Mouse (Mus musculus) kidney, postnatal 0 days (tissue): ENCODE data around the gene Dqx1. TPM values are rescaled to one million over a fixed set of nuclear protein-coding genes. Genes with fewer than 3 reads are reported as not detected.

Experiments used
- ATAC-seq: fragments of 200-750 bp; cut with Nextera tagmentation; replicated peaks from 2 replicates; pipeline ENCODE4 v1.8.0; 2017; ENCODE audit warnings: low read depth, moderate number of reproducible peaks, moderate TSS enrichment, moderate library complexity; ENCODE audit not compliant: low FRiP score
- DNase-seq: peaks from one replicate; pipeline ENCODE4 v3.0.0-alpha.2; 2016; ENCODE audit warnings: low spot score
- H3K27ac ChIP-seq: fragments of 300-500 bp; sonication (generic); 2 replicates; pipeline ENCODE4 v1.5.1; 2014; ENCODE audit warnings: mild to moderate bottlenecking
- H3K27me3 ChIP-seq: fragments of 300-500 bp; sonication (generic); 2 replicates; pipeline ENCODE4 v1.6.1; 2014; ENCODE audit warnings: low read length, mixed read lengths; ENCODE audit not compliant: insufficient read depth
- H3K36me3 ChIP-seq: fragments of 300-500 bp; sonication (generic); 2 replicates; pipeline ENCODE4 v1.6.1; 2014; ENCODE audit warnings: low read length, mixed read lengths; ENCODE audit not compliant: insufficient read depth
- H3K4me1 ChIP-seq: fragments of 300-500 bp; sonication (generic); replicated peaks from 2 replicates; pipeline ENCODE4 v1.6.1; 2014; ENCODE audit warnings: antibody characterized with exemption, low read length, mixed read lengths; ENCODE audit not compliant: insufficient read depth
- H3K4me2 ChIP-seq: fragments of 300-500 bp; sonication (generic); 2 replicates; pipeline ENCODE4 v1.6.1; 2014; ENCODE audit warnings: mild to moderate bottlenecking, low read length, moderate library complexity, mixed read lengths
- H3K4me3 ChIP-seq: fragments of 300-500 bp; sonication (generic); replicated peaks from 2 replicates; pipeline ENCODE4 v1.5.1; 2014; ENCODE audit warnings: low read depth, low read length
- H3K9ac ChIP-seq: fragments of 300-500 bp; sonication (generic); 2 replicates; pipeline ENCODE4 v1.6.1; 2014; ENCODE audit warnings: low read depth, low read length
- H3K9me3 ChIP-seq: fragments of 300-500 bp; sonication (generic); replicated peaks from 2 replicates; pipeline ENCODE4 v1.6.1; 2016; ENCODE audit warnings: low read length, inconsistent platforms, mixed read lengths
- CTCF ChIP-seq: IDR thresholded peaks from 2 replicates; pipeline ENCODE4 v1.5.1; 2016; ENCODE audit warnings: antibody characterized with exemption, low read depth, mild to moderate bottlenecking, moderate library complexity
- WGBS: fragments of 180-500 bp; shearing (Covaris S2); extraction: QIAGEN DNeasy Blood & Tissue Kit; methylation state at CpG from one replicate; pipeline ENCODE4 v1.1.7; 2014; 5-methylcytosine and 5-hydroxymethylcytosine counted together
- polyA plus RNA-seq: library from polyadenylated mRNA; unstranded; fragments of >200 nt; fragmentation: Nextera tagmentation; extraction: Ambion mirVana; gene quantifications from 2 replicates; pipeline ENCODE4 v1.2.1, GENCODE M21; 2015

The Dqx1 gene
- polyA plus RNA-seq, 1 experiment from 2014 or later = 7.0 TPM

GRCm38 (mm10) chr6:83053136-83053960, 4.3 kb upstream of the Dqx1 start:
- peak; percentile 85 for DNase-seq

GRCm38 (mm10) chr6:83054074-83054851, 3.4 kb upstream of the Dqx1 start, which contains the start of gene Aup1:
Aup1 (plus strand) TSS chr6:83054521.
- Histone ChIP-seq H3K9me3 (no peaks in the 10 kb centered on the region), H3K9ac (peak within 1 kb of the TSS; percentile 93), H3K27me3 (no peaks in the 10 kb centered on the region), H3K4me2 (peak within 1 kb of the TSS; percentile 88), H3K4me1 (peaks cover 20% of the 10 kb centered on the region), H3K36me3 (peaks cover 10% of the 10 kb centered on the region; the same call in 1 of the 2 replicates), H3K4me3 (peak within 1 kb of the TSS; percentile 85), H3K27ac (peak within 1 kb of the TSS; percentile 93)
- under 1% methylated on average over 62 of the region's 64 CpGs for WGBS
- ATAC-seq (peak; percentile 93), DNase-seq (peak; percentile 98)
- TF ChIP-seq CTCF = no peak

More at GRCm38 (mm10) chr6:83053136-83053960, 4.3 kb upstream of the Dqx1 start:
- Histone ChIP-seq H3K27me3 (no peaks in the 10 kb centered on the region), H3K4me3 (peak overlapping the region; percentile 85), H3K9me3 (no peaks in the 10 kb centered on the region), H3K27ac (peak overlapping the region; percentile 93), H3K4me2 (peak overlapping the region; percentile 88), H3K36me3 (peaks cover 10% of the 10 kb centered on the region; the same call in 1 of the 2 replicates), H3K4me1 (peaks cover 20% of the 10 kb centered on the region), H3K9ac (peak overlapping the region; percentile 93)
- WGBS = 1% methylated on average over 26 of the region's 26 CpGs
- no peak for ATAC-seq
- no peak for TF ChIP-seq CTCF

- Histone ChIP-seq H3K27me3 (no peaks in the 10 kb centered on the region), H3K4me1 (peaks cover 20% of the 10 kb centered on the region), H3K9me3 (no peaks in the 10 kb centered on the region), H3K4me3 (peak within 1 kb of the TSS; percentile 85), H3K27ac (peak within 1 kb of the TSS; percentile 93), H3K4me2 (peak within 1 kb of the TSS; percentile 88), H3K36me3 (peaks cover 10% of the 10 kb centered on the region; the same call in 1 of the 2 replicates), H3K9ac (peak within 1 kb of the TSS; percentile 93)
- 0% methylated on average over 47 of the region's 50 CpGs for WGBS
- TF ChIP-seq CTCF = peak; percentile 56
- DNase-seq = peak; percentile 45
- peak; percentile 18 for ATAC-seq
These were observed 2.7 kb upstream of the Dqx1 start, which contains the start of gene Htra2 for GRCm38 (mm10) chr6:83054871-83055431. Htra2 (minus strand) TSS chr6:83055273.

- TF ChIP-seq CTCF = no peak
- peaks cover 11% of the 10 kb centered on the region; the same call in 1 of the 2 replicates for H3K27me3 ChIP-seq
- no peak for DNase-seq
- H3K36me3 ChIP-seq = peaks cover 10% of the 10 kb centered on the region; the same call in 1 of the 2 replicates
- peaks cover 10% of the 10 kb centered on the region; the same call in 1 of the 2 replicates for H3K4me1 ChIP-seq
- H3K4me3 ChIP-seq = no peak overlapping the region
- H3K9ac ChIP-seq = peak overlapping the region; percentile 35; the same call in 1 of the 2 replicates
- no peaks in the 10 kb centered on the region for H3K9me3 ChIP-seq
- WGBS = 87% methylated on average over 2 of the region's 2 CpGs
- peak overlapping the region; percentile 72 for H3K27ac ChIP-seq
- peak overlapping the region; percentile 35; the same call in 1 of the 2 replicates for H3K4me2 ChIP-seq
- ATAC-seq = no peak
These were observed 1.1 kb downstream of the Dqx1 start for GRCm38 (mm10) chr6:83058725-83059124.

GRCm38 (mm10) chr6:83065995-83066394, 8.4 kb downstream of the Dqx1 start:
- no peak for DNase-seq
- no peak for TF ChIP-seq CTCF
- H3K9ac ChIP-seq = no peak overlapping the region
- ATAC-seq = no peak
- peaks cover 73% of the 10 kb centered on the region for H3K27me3 ChIP-seq
- WGBS = 53% methylated on average over 8 of the region's 8 CpGs
- no peak overlapping the region for H3K4me3 ChIP-seq
- no peaks in the 10 kb centered on the region for H3K9me3 ChIP-seq
- peaks cover 9% of the 10 kb centered on the region for H3K4me1 ChIP-seq
- no peaks in the 10 kb centered on the region for H3K36me3 ChIP-seq
- no peak overlapping the region for H3K4me2 ChIP-seq
- no peak overlapping the region for H3K27ac ChIP-seq

GRCm38 (mm10) chr6:83066441-83066840, 8.8 kb downstream of the Dqx1 start:
- Histone ChIP-seq H3K4me1 (peaks cover 9% of the 10 kb centered on the region), H3K9ac (no peak overlapping the region), H3K9me3 (no peaks in the 10 kb centered on the region), H3K36me3 (no peaks in the 10 kb centered on the region), H3K4me3 (no peak overlapping the region), H3K4me2 (no peak overlapping the region), H3K27ac (no peak overlapping the region), H3K27me3 (peaks cover 77% of the 10 kb centered on the region)
- ATAC-seq (no peak), DNase-seq (no peak)
- TF ChIP-seq CTCF = no peak
- 38% methylated on average over 6 of the region's 6 CpGs for WGBS
